8 mouse cellular contexts compared by ENCODE assay signal in genomic region chr5:139202127-139202526, GRCm38 (mm10). TPM values are rescaled to one million over a fixed set of nuclear protein-coding genes. Genes with fewer than 3 reads are reported as not detected.
A peak's percentile ranks its signal among the peaks of the same experiment; 100 is the strongest.
DNase-seq lines count a peak whose midpoint lies in the region; ATAC-seq and TF ChIP-seq lines count a peak whose summit lies in the region.

No protein-coding gene starts in this region.

- WGBS in liver, embryonic 14.5 days (ENCODE audit: insufficient replicate concordance) = 54% methylated on average over 11 of the region's 11 CpGs

- TF ChIP-seq EP300 in liver, embryonic 14.5 days (IDR thresholded peaks at IDR 0.05; ENCODE audit: low read depth) = no peak

- no peaks in the 10 kb centered on the region for H3K9me3 ChIP-seq in erythroblast, embryonic 14.5 days (ENCODE audit: control insufficient read depth, low read length)
- H3K9me3 ChIP-seq in liver, embryonic 14.5 days (ENCODE audit: control insufficient read depth, low read length) = no peaks in the 10 kb centered on the region

- TF ChIP-seq CTCF in liver, embryonic 14.5 days (IDR thresholded peaks at IDR 0.05; ENCODE audit: low read depth) = no peak

- H3K9ac ChIP-seq in liver, embryonic 14.5 days (replicated peaks) = peak overlapping the region; percentile 92

- H3K36me3 ChIP-seq in erythroblast, embryonic 14.5 days (ENCODE audit: control insufficient read depth) = peaks cover 46% of the 10 kb centered on the region
- no peaks in the 10 kb centered on the region; the same call in 1 of the 2 replicates for H3K36me3 ChIP-seq in liver, embryonic 14.5 days (replicated peaks; ENCODE audit: control insufficient read depth, insufficient read depth, low read depth)

- peak; percentile 49 for DNase-seq in right cerebral cortex, adult 18-20 months
- DNase-seq in right cerebral cortex, postnatal 36 days (ENCODE audit: low spot score in 2 of 2) = no peak
- DNase-seq in liver, embryonic 14.5 days (ENCODE audit: low read depth in 3 of 3, low spot score in 3 of 3) = no peak
- DNase-seq in MN1 (ENCODE audit: low spot score) = no peak
- no peak for DNase-seq in urinary bladder, postnatal 4 days (ENCODE audit: low spot score in 2 of 2)
- DNase-seq in adrenal gland, adult 8-10 months = no peak

- H3K4me3 ChIP-seq in erythroblast, embryonic 14.5 days (replicated peaks) = peak overlapping the region; percentile 98
- H3K4me3 ChIP-seq in liver, embryonic 14.5 days (ENCODE audit: insufficient read depth in 1 of 2, low read depth in 2 of 2, low read length in 2 of 2) = peak overlapping the region; percentile 78 to 90

- H3K27ac ChIP-seq in liver, embryonic 14.5 days = no peak overlapping the region; the same call in 1 of the 2 replicates

- peaks cover 93% of the 10 kb centered on the region for H3K4me1 ChIP-seq in erythroblast, embryonic 14.5 days (ENCODE audit: control insufficient read depth)
- H3K4me1 ChIP-seq in liver, embryonic 14.5 days (replicated peaks; ENCODE audit: control insufficient read depth in 2 of 2, insufficient read depth in 2 of 2, low read length in 1 of 2) = peaks cover 39 to 65% of the 10 kb centered on the region in 2 experiments

- H3K4me2 ChIP-seq in liver, embryonic 14.5 days (ENCODE audit: low read depth) = peak overlapping the region; percentile 89

- H3K27me3 ChIP-seq in erythroblast, embryonic 14.5 days (ENCODE audit: control insufficient read depth) = no peaks in the 10 kb centered on the region
- no peaks in the 10 kb centered on the region for H3K27me3 ChIP-seq in liver, embryonic 14.5 days (ENCODE audit: control insufficient read depth, insufficient read depth, low read length)

- ATAC-seq in erythroblast, adult 5-6 weeks (replicated peaks; ENCODE audit: low FRiP score, poor library complexity, severe bottlenecking) = no peak
- ATAC-seq in liver, embryonic 14.5 days (ENCODE audit: insufficient read depth) = no peak

RNA-seq across cellular contexts. Expression of gene Sun1, which starts 1.7 kb away (rescaled TPM):
- polyA plus RNA-seq in erythroblast, embryonic 14.5 days (2012) = 0.91 and 1.2 TPM in 2 replicates
- 13.0 and 18.6 TPM in 2 replicates for total RNA-seq in erythroblast, adult 5-6 weeks (2015; ENCODE audit: low replicate concordance)
- total RNA-seq in erythroblast, adult 5-6 weeks (2017; ENCODE audit: low replicate concordance) = 22.7 and 41.7 TPM in 2 replicates
- polyA plus RNA-seq in liver, embryonic 14.5 days (2012; rRNA removed) = 15.4 and 17.9 TPM in 2 replicates
- polyA plus RNA-seq in liver, embryonic 14.5 days (2014; fragmentation: Nextera tagmentation; extraction: Ambion mirVana) = 19.9 and 21.2 TPM in 2 replicates
- total RNA-seq in adrenal gland, adult 8-10 months (2022) = 100 to 1,000 TPM in 3 of 4 experiments, 10 to 100 TPM in 1; 86.6 to 128 (median 111) TPM

RNA-seq across cellular contexts. Expression of gene Get4, which starts 50.0 kb away (rescaled TPM):
- 15.9 and 17.2 TPM in 2 replicates for polyA plus RNA-seq in erythroblast, embryonic 14.5 days (2012)
- total RNA-seq in erythroblast, adult 5-6 weeks (2015; ENCODE audit: low replicate concordance) = 14.4 and 15.5 TPM in 2 replicates
- 5.4 and 12.4 TPM in 2 replicates for total RNA-seq in erythroblast, adult 5-6 weeks (2017; ENCODE audit: low replicate concordance)
- 48.6 and 56.8 TPM in 2 replicates for polyA plus RNA-seq in liver, embryonic 14.5 days (2012; rRNA removed)
- 107 and 118 TPM in 2 replicates for polyA plus RNA-seq in liver, embryonic 14.5 days (2014; fragmentation: Nextera tagmentation; extraction: Ambion mirVana)
- total RNA-seq in adrenal gland, adult 8-10 months (2022) = 100 to 1,000 TPM in 2 of 4 experiments, 10 to 100 TPM in 2; 96.6 to 112 (median 101) TPM

RNA-seq across cellular contexts. Expression of gene Dnaaf5, which starts 52.1 kb away (rescaled TPM):
- 3.2 and 3.8 TPM in 2 replicates for polyA plus RNA-seq in erythroblast, embryonic 14.5 days (2012)
- 1.5 and 2.7 TPM in 2 replicates for total RNA-seq in erythroblast, adult 5-6 weeks (2015; ENCODE audit: low replicate concordance)
- total RNA-seq in erythroblast, adult 5-6 weeks (2017; ENCODE audit: low replicate concordance) = 1.4 and 2.8 TPM in 2 replicates
- polyA plus RNA-seq in liver, embryonic 14.5 days (2012; rRNA removed) = 6.5 and 8.6 TPM in 2 replicates
- 2.0 and 2.2 TPM in 2 replicates for polyA plus RNA-seq in liver, embryonic 14.5 days (2014; fragmentation: Nextera tagmentation; extraction: Ambion mirVana)
- 10 to 100 TPM; 21.7 to 24.3 (median 22.7) TPM for total RNA-seq in adrenal gland, adult 8-10 months (2022)

RNA-seq across cellular contexts. Expression of gene Prkar1b, which starts 52.3 kb away (rescaled TPM):
- 0.01 TPM in 1 of 2 replicates, not detected in the other for polyA plus RNA-seq in erythroblast, embryonic 14.5 days (2012)
- total RNA-seq in erythroblast, adult 5-6 weeks (2015; ENCODE audit: low replicate concordance) = 1.0 TPM in 1 of 2 replicates, not detected in the other
- not detected in 2 replicates for total RNA-seq in erythroblast, adult 5-6 weeks (2017; ENCODE audit: low replicate concordance)
- polyA plus RNA-seq in liver, embryonic 14.5 days (2012; rRNA removed) = 0.66 and 0.73 TPM in 2 replicates
- polyA plus RNA-seq in liver, embryonic 14.5 days (2014; fragmentation: Nextera tagmentation; extraction: Ambion mirVana) = 0.44 and 1.7 TPM in 2 replicates
- 10 to 100 TPM; 38.5 to 62.4 (median 55.9) TPM for total RNA-seq in adrenal gland, adult 8-10 months (2022)

Comparison
In these comparisons a context has a peak if more than half of its experiments do, and no peak if none do; other contexts are left out.
1. RNA of gene Get4, which starts 50.0 kb away (total RNA-seq): 96.6 to 112 TPM in adrenal gland, adult 8-10 months; 5.4 to 15.5 TPM in erythroblast, adult 5-6 weeks; every median in the first group is over 4 times any median in the second.
2. RNA of gene Dnaaf5, which starts 52.1 kb away (total RNA-seq): 21.7 to 24.3 TPM in adrenal gland, adult 8-10 months; 1.4 to 2.8 TPM in erythroblast, adult 5-6 weeks; every median in the first group is over 4 times any median in the second.